Mouse (Mus musculus): ENCODE data around the gene Bhlhe23. TPM values are rescaled to one million over a fixed set of nuclear protein-coding genes. Genes with fewer than 3 reads are reported as not detected.

Gene Bhlhe23
- total and polyA plus RNA-seq, 2 experiments from 2014 or later, result 0.49 to 0.73 TPM

GRCm38 (mm10) chr2:180779226-180780104, 2.8 kb upstream of the Bhlhe23 start:
- H3K4me2 ChIP-seq (ENCODE audit: low read depth, low read length), result no peak overlapping the region
- H3K9me3 ChIP-seq (ENCODE audit: low read length), result no peaks in the 10 kb centered on the region
- no peak overlapping the region for H3K4me3 ChIP-seq (ENCODE audit: low read length)
- ATAC-seq (peak; percentile 58), DNase-seq (ENCODE audit: low spot score) (peak; percentile 85)
- peaks cover 46% of the 10 kb centered on the region for H3K27me3 ChIP-seq (ENCODE audit: insufficient read depth, low read length)
- H3K27ac ChIP-seq, result no peak overlapping the region
- no peaks in the 10 kb centered on the region for H3K4me1 ChIP-seq (ENCODE audit: insufficient read depth, low read length)
- no peaks in the 10 kb centered on the region for H3K36me3 ChIP-seq (ENCODE audit: insufficient read depth, low read length)
- WGBS, result 23% methylated on average over 12 of the region's 12 CpGs
- H3K9ac ChIP-seq (replicated peaks; ENCODE audit: low read length), result no peak overlapping the region
- peak; percentile 100 for TF ChIP-seq CTCF (IDR thresholded peaks at IDR 0.05; ENCODE audit: low read depth)

- no peaks in the 10 kb centered on the region for H3K36me3 ChIP-seq (ENCODE audit: insufficient read depth, low read length)
- H3K4me2 ChIP-seq (ENCODE audit: low read depth, low read length), result no peak overlapping the region
- whole genome bisulfite sequencing, result 4% methylated on average over 15 of the region's 15 CpGs
- peak overlapping the region; percentile 23; the same call in 1 of the 2 replicates for H3K4me3 ChIP-seq (ENCODE audit: low read length)
- H3K9me3 ChIP-seq (ENCODE audit: low read length), result no peaks in the 10 kb centered on the region
- DNase-seq (ENCODE audit: low spot score), result no peak
- TF ChIP-seq CTCF (IDR thresholded peaks at IDR 0.05; ENCODE audit: low read depth), result no peak
- no peaks in the 10 kb centered on the region for H3K4me1 ChIP-seq (ENCODE audit: insufficient read depth, low read length)
- ATAC-seq, result no peak
- no peak overlapping the region for H3K27ac ChIP-seq
- H3K9ac ChIP-seq (replicated peaks; ENCODE audit: low read length), result no peak overlapping the region
- H3K27me3 ChIP-seq (ENCODE audit: insufficient read depth, low read length), result peaks cover 64% of the 10 kb centered on the region
These were observed 1.1 kb downstream of the Bhlhe23 start for GRCm38 (mm10) chr2:180775641-180776040.

GRCm38 (mm10) chr2:180775223-180775622, 1.5 kb downstream of the Bhlhe23 start:
- ATAC-seq, result no peak
- Histone ChIP-seq H3K27ac (no peak overlapping the region), H3K36me3 (ENCODE audit: insufficient read depth, low read length) (no peaks in the 10 kb centered on the region), H3K27me3 (ENCODE audit: insufficient read depth, low read length) (peaks cover 64% of the 10 kb centered on the region), H3K4me3 (ENCODE audit: low read length) (no peak overlapping the region), H3K9ac (replicated peaks; ENCODE audit: low read length) (no peak overlapping the region), H3K9me3 (ENCODE audit: low read length) (no peaks in the 10 kb centered on the region), H3K4me1 (ENCODE audit: insufficient read depth, low read length) (no peaks in the 10 kb centered on the region), H3K4me2 (ENCODE audit: low read depth, low read length) (no peak overlapping the region)
- WGBS, result 2% methylated on average over 12 of the region's 12 CpGs
- no peak for TF ChIP-seq CTCF (IDR thresholded peaks at IDR 0.05; ENCODE audit: low read depth)
- no peak for DNase-seq (ENCODE audit: low spot score)

DNA sequence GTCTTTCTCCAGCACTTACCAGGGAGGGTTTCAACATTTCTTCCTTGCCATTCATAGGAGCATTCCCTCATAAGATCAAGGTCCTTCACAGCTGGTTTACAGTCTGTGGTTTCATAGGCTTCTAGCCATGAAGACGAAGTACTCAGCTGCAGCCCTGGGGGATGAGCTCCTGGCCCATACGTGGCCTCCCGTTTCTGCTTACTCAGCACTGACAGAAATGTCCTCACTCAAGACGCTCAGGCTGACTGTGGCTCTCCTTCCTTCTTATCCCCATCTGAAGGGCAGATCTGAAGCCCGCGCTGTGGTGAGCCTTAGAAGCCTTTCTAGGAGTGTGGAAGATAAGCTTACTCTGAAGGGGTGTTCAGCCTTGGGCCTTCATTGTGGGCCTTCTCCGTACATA, 11.0 kb downstream of the Bhlhe23 start:
- TF ChIP-seq CTCF (IDR thresholded peaks at IDR 0.05; ENCODE audit: low read depth), result no peak
- DNase-seq (ENCODE audit: low spot score) (no peak), ATAC-seq (no peak)
- Histone ChIP-seq H3K36me3 (ENCODE audit: insufficient read depth, low read length) (no peaks in the 10 kb centered on the region), H3K4me2 (ENCODE audit: low read depth, low read length) (no peak overlapping the region), H3K27me3 (ENCODE audit: insufficient read depth, low read length) (no peaks in the 10 kb centered on the region), H3K9me3 (ENCODE audit: low read length) (no peaks in the 10 kb centered on the region), H3K4me1 (ENCODE audit: insufficient read depth, low read length) (no peaks in the 10 kb centered on the region), H3K4me3 (ENCODE audit: low read length) (no peak overlapping the region), H3K9ac (replicated peaks; ENCODE audit: low read length) (no peak overlapping the region), H3K27ac (no peak overlapping the region)
- 68% methylated on average over 7 of the region's 7 CpGs for WGBS

DNA sequence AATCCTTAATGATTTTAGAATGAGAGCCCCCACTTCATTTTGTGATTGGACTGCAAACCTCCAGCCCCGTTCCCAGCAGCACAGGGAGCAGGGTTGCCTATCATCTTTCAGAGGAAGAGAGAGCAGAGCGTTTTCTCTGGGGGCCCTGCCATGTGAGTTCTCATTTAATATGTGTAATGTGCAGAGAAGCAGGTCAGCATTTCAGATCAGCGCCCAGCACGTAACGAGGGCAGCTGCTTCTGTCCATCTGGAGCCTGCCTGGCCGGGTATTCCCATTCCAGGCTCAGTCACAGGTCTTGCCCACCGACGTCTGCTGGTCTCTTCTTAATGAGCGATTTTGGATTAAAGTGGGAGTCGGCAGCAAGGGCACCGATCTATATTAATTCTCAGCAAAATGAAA, 11.7 kb downstream of the Bhlhe23 start:
- no peak overlapping the region for H3K4me3 ChIP-seq (ENCODE audit: low read length)
- no peaks in the 10 kb centered on the region for H3K4me1 ChIP-seq (ENCODE audit: insufficient read depth, low read length)
- H3K4me2 ChIP-seq (ENCODE audit: low read depth, low read length), result no peak overlapping the region
- DNase-seq (ENCODE audit: low spot score) (peak; percentile 65), ATAC-seq (0 out of 2 replicates have a peak, but pooled peaks have one; percentile 45)
- H3K9me3 ChIP-seq (ENCODE audit: low read length), result no peaks in the 10 kb centered on the region
- WGBS, result 45% methylated on average over 11 of the region's 11 CpGs
- H3K27ac ChIP-seq, result no peak overlapping the region
- no peaks in the 10 kb centered on the region for H3K36me3 ChIP-seq (ENCODE audit: insufficient read depth, low read length)
- H3K27me3 ChIP-seq (ENCODE audit: insufficient read depth, low read length), result no peaks in the 10 kb centered on the region
- no peak for TF ChIP-seq CTCF (IDR thresholded peaks at IDR 0.05; ENCODE audit: low read depth)
- no peak overlapping the region for H3K9ac ChIP-seq (replicated peaks; ENCODE audit: low read length)

GRCm38 (mm10) chr2:180758513-180759263, 18.0 kb downstream of the Bhlhe23 start:
- DNase-seq (ENCODE audit: low spot score) (peak; percentile 44), ATAC-seq (peak; percentile 57; the same call in 1 of the 2 replicates)
- 19% methylated on average over 15 of the region's 15 CpGs for WGBS
- Histone ChIP-seq H3K27me3 (ENCODE audit: insufficient read depth, low read length) (no peaks in the 10 kb centered on the region), H3K9me3 (ENCODE audit: low read length) (no peaks in the 10 kb centered on the region), H3K4me2 (ENCODE audit: low read depth, low read length) (no peak overlapping the region), H3K4me1 (ENCODE audit: insufficient read depth, low read length) (peaks cover 5% of the 10 kb centered on the region), H3K4me3 (ENCODE audit: low read length) (no peak overlapping the region), H3K9ac (replicated peaks; ENCODE audit: low read length) (no peak overlapping the region), H3K36me3 (ENCODE audit: insufficient read depth, low read length) (no peaks in the 10 kb centered on the region), H3K27ac (peak overlapping the region; percentile 45; the same call in 1 of the 2 replicates)
- no peak for TF ChIP-seq CTCF (IDR thresholded peaks at IDR 0.05; ENCODE audit: low read depth)
